Mouse (Mus musculus): ENCODE results near the gene Dysf.

GRCm38 (mm10) chr6:84131539-84131938 lies 123.1 kb downstream of the Dysf start:
- TF ChIP-seq EP300 (optimal IDR thresholded peaks at IDR 0.05), result no peak
- no peak for TF ChIP-seq CTCF (IDR thresholded peaks at IDR 0.05; ENCODE audit: low read depth)

Data from stomach, postnatal 0 days (tissue).